15 mouse cellular contexts compared by ENCODE assay signal in the genomic region with DNA sequence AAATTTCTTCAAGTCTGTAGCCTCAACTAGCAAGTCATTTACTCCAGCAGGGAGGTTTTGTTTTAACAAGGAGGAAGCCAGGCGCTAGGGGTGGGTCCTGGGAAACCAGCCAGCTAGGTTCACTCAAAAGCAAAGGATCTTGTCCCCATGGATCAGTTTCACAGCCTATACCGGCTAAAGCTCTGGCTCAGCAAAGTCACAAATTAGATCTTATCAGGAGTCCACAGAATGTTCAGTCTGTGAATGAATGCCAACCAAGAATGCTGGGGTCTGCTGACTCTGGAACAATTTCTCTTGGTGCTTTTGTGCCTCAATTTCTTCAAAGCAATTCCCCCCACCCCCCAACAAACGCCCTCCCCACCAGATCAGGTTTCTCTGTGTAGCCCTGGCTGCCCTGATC. TPM values are rescaled to one million over a fixed set of nuclear protein-coding genes. Genes with fewer than 3 reads are reported as not detected.
DNase-seq lines count a peak whose midpoint lies in the region; ATAC-seq and TF ChIP-seq lines count a peak whose summit lies in the region.
"Had no signal": no experiment of that assay in that cellular context is flagged by ENCODE, and none has a peak within 500 bp of the region (broad histone marks: within the 10 kb centered on the region; RNA-seq: fewer than 3 reads in every experiment).

No protein-coding gene starts in this region.

- ATAC-seq in stomach, embryonic 14.5 days (ENCODE audit: insufficient number of reproducible peaks, insufficient read depth, low FRiP score, low read depth), result no peak
- no peak for ATAC-seq in stomach, postnatal 0 days (ENCODE audit: low FRiP score, low TSS enrichment)
- 0 out of 2 replicates have a peak, but pooled peaks have one; percentile 19 for ATAC-seq in limb, embryonic 14.5 days (ENCODE audit: low FRiP score, low read depth)
- no peak for ATAC-seq in midbrain, postnatal 0 days (ENCODE audit: low FRiP score)
- ATAC-seq: forebrain, embryonic 14.5 days had no signal

- H3K4me2 ChIP-seq in stomach, embryonic 14.5 days (replicated peaks; ENCODE audit: low read depth, low read length), result no peak overlapping the region
- no peak overlapping the region for H3K4me2 ChIP-seq in stomach, postnatal 0 days (replicated peaks; ENCODE audit: low read depth)
- H3K4me2 ChIP-seq in limb, embryonic 14.5 days (replicated peaks; ENCODE audit: low read depth, low read length, severe bottlenecking), result no peak overlapping the region
- no peak overlapping the region for H3K4me2 ChIP-seq in midbrain, postnatal 0 days (ENCODE audit: low read depth, low read length, poor library complexity, severe bottlenecking)
- H3K4me2 ChIP-seq: embryonic facial prominence, embryonic 12.5 days; hindbrain, embryonic 12.5 days; liver, embryonic 15.5 days had no signal

- H3K4me1 ChIP-seq in stomach, embryonic 14.5 days (ENCODE audit: control insufficient read depth, insufficient read depth, low read length), result no peaks in the 10 kb centered on the region
- no peaks in the 10 kb centered on the region; the same call in 1 of the 2 replicates for H3K4me1 ChIP-seq in stomach, postnatal 0 days (replicated peaks; ENCODE audit: control insufficient read depth, insufficient read depth)
- H3K4me1 ChIP-seq in limb, embryonic 14.5 days (ENCODE audit: control insufficient read depth, insufficient read depth, low read length), result peaks cover 8% of the 10 kb centered on the region; the same call in 1 of the 2 replicates
- H3K4me1 ChIP-seq in midbrain, postnatal 0 days (ENCODE audit: insufficient read depth, low read length), result no peaks in the 10 kb centered on the region
- H3K4me1 ChIP-seq: hindbrain, embryonic 12.5 days had no signal

- TF ChIP-seq EP300 in stomach, postnatal 0 days (optimal IDR thresholded peaks at IDR 0.05), result no peak

- peak; percentile 91 for DNase-seq in heart, adult 11 months
- no peak for DNase-seq in heart, postnatal 36 days
- no peak for DNase-seq in stomach, postnatal 0 days (ENCODE audit: low spot score)
- peak; percentile 47 for DNase-seq in limb, embryonic 14.5 days (ENCODE audit: low spot score)
- DNase-seq in cerebellum, adult 9-10 months, result no peak
- no peak for DNase-seq in right cerebral cortex, postnatal 4 days
- DNase-seq in midbrain, postnatal 0 days (ENCODE audit: low spot score), result no peak
- DNase-seq: cerebellum, adult 2 months; gastrocnemius, postnatal 25 days; thymus, adult 18-20 months had no signal

- intact Hi-C loops in heart, postnatal 36 days (cut with DNase I), result no loop called here

- TF ChIP-seq CTCF in stomach, postnatal 0 days (IDR thresholded peaks at IDR 0.05; ENCODE audit: low read depth), result no peak
- TF ChIP-seq CTCF in midbrain, postnatal 0 days (IDR thresholded peaks at IDR 0.05), result no peak

- TF ChIP-seq POLR2A in limb, embryonic 14.5 days (IDR thresholded peaks at IDR 0.05; ENCODE audit: borderline replicate concordance, extremely low read depth, insufficient read depth, insufficient read length), result no peak

- peak overlapping the region; percentile 49; the same call in 1 of the 2 replicates for H3K27ac ChIP-seq in stomach, embryonic 14.5 days (ENCODE audit: low read length)
- no peak overlapping the region; the same call in 1 of the 2 replicates for H3K27ac ChIP-seq in stomach, postnatal 0 days (replicated peaks)
- no peak overlapping the region for H3K27ac ChIP-seq in limb, embryonic 14.5 days (replicated peaks; ENCODE audit: low read depth, low read length)
- no peak overlapping the region for H3K27ac ChIP-seq in midbrain, postnatal 0 days (ENCODE audit: low read depth, low read length)
- H3K27ac ChIP-seq: embryonic facial prominence, embryonic 12.5 days; liver, embryonic 15.5 days had no signal

- H3K4me3 ChIP-seq in stomach, embryonic 14.5 days (ENCODE audit: low read depth, low read length), result no peak overlapping the region
- no peak overlapping the region for H3K4me3 ChIP-seq in stomach, postnatal 0 days (ENCODE audit: low read depth, low read length)
- no peak overlapping the region for H3K4me3 ChIP-seq in limb, embryonic 14.5 days (replicated peaks; ENCODE audit: low read length)
- no peak overlapping the region for H3K4me3 ChIP-seq in midbrain, postnatal 0 days (ENCODE audit: low read depth, low read length)
- H3K4me3 ChIP-seq: embryonic facial prominence, embryonic 12.5 days; hindbrain, embryonic 12.5 days; liver, embryonic 15.5 days had no signal

- H3K36me3 ChIP-seq in stomach, embryonic 14.5 days (ENCODE audit: control insufficient read depth, insufficient read depth, low read length), result no peaks in the 10 kb centered on the region
- no peaks in the 10 kb centered on the region for H3K36me3 ChIP-seq in stomach, postnatal 0 days (ENCODE audit: control insufficient read depth, insufficient read depth, low read length)
- no peaks in the 10 kb centered on the region for H3K36me3 ChIP-seq in limb, embryonic 14.5 days (ENCODE audit: control insufficient read depth, insufficient read depth, low read length)
- 0 out of 2 replicates have a peak, but pooled peaks cover 5% of the 10 kb centered on the region for H3K36me3 ChIP-seq in midbrain, postnatal 0 days (ENCODE audit: insufficient read depth, low read length)
- H3K36me3 ChIP-seq: embryonic facial prominence, embryonic 12.5 days; hindbrain, embryonic 12.5 days had no signal

- 20% methylated on average over 3 of the region's 3 CpGs for WGBS in stomach, embryonic 14.5 days
- 21% methylated on average over 3 of the region's 3 CpGs for WGBS in stomach, postnatal 0 days
- WGBS in limb, embryonic 14.5 days, result 14% methylated on average over 3 of the region's 3 CpGs
- 37% methylated on average over 3 of the region's 3 CpGs for WGBS in midbrain, postnatal 0 days

- no peaks in the 10 kb centered on the region for H3K27me3 ChIP-seq in stomach, embryonic 14.5 days (ENCODE audit: control insufficient read depth, insufficient read depth, low read length)
- no peaks in the 10 kb centered on the region for H3K27me3 ChIP-seq in stomach, postnatal 0 days (ENCODE audit: control insufficient read depth, insufficient read depth, low read length)
- no peaks in the 10 kb centered on the region for H3K27me3 ChIP-seq in limb, embryonic 14.5 days (ENCODE audit: control insufficient read depth, insufficient read depth, low read length)
- no peaks in the 10 kb centered on the region for H3K27me3 ChIP-seq in midbrain, postnatal 0 days (ENCODE audit: insufficient read depth, low read length)
- H3K27me3 ChIP-seq: embryonic facial prominence, embryonic 12.5 days; hindbrain, embryonic 12.5 days; liver, embryonic 15.5 days had no signal

- H3K9me3 ChIP-seq in stomach, embryonic 14.5 days (ENCODE audit: control insufficient read depth, low read depth, low read length), result no peaks in the 10 kb centered on the region
- no peaks in the 10 kb centered on the region for H3K9me3 ChIP-seq in stomach, postnatal 0 days (ENCODE audit: control insufficient read depth, low read length)
- no peaks in the 10 kb centered on the region for H3K9me3 ChIP-seq in limb, embryonic 14.5 days (ENCODE audit: control insufficient read depth, low read length)
- no peaks in the 10 kb centered on the region for H3K9me3 ChIP-seq in midbrain, postnatal 0 days (ENCODE audit: low read length)
- H3K9me3 ChIP-seq: embryonic facial prominence, embryonic 12.5 days; hindbrain, embryonic 12.5 days; liver, embryonic 15.5 days had no signal

- no peak overlapping the region for H3K9ac ChIP-seq in stomach, embryonic 14.5 days (replicated peaks; ENCODE audit: low read depth, low read length)
- no peak overlapping the region for H3K9ac ChIP-seq in stomach, postnatal 0 days (ENCODE audit: low read length)
- no peak overlapping the region for H3K9ac ChIP-seq in limb, embryonic 14.5 days (ENCODE audit: low read depth, low read length, severe bottlenecking)
- no peak overlapping the region for H3K9ac ChIP-seq in midbrain, postnatal 0 days (replicated peaks; ENCODE audit: low read length, poor library complexity, severe bottlenecking)
- H3K9ac ChIP-seq: embryonic facial prominence, embryonic 12.5 days; hindbrain, embryonic 12.5 days; liver, embryonic 15.5 days had no signal

RNA-seq across cellular contexts. Expression of a gene that starts 1.7 kb away (rescaled TPM):
- 10 to 100 TPM; 30.3 to 34.9 TPM for total RNA-seq in heart, postnatal 36 days (2021)
- 43.3 and 43.4 TPM in 2 replicates for polyA plus RNA-seq in stomach, embryonic 14.5 days (2014; fragmentation: Nextera tagmentation; extraction: Ambion mirVana)
- 12.7 and 13.2 TPM in 2 replicates for polyA plus RNA-seq in stomach, postnatal 0 days (2015; fragmentation: Nextera tagmentation; extraction: Ambion mirVana)
- 32.8 and 34.5 TPM in 2 replicates for polyA plus RNA-seq in limb, embryonic 14.5 days (2012; rRNA removed)
- polyA plus RNA-seq in limb, embryonic 14.5 days (2014; fragmentation: Nextera tagmentation; extraction: Ambion mirVana), result 42.9 and 46.4 TPM in 2 replicates
- 11.9 and 15.5 TPM in 2 replicates for total RNA-seq in midbrain, postnatal 0 days (2014; rRNA removed)
- polyA plus RNA-seq in midbrain, postnatal 0 days (2015; fragmentation: Nextera tagmentation; extraction: Ambion mirVana), result 7.4 and 8.7 TPM in 2 replicates

RNA-seq across cellular contexts. Expression of a gene that starts 24.3 kb away (rescaled TPM):
- under 1 TPM; 0.81 to 0.92 TPM for total RNA-seq in heart, postnatal 36 days (2021)
- polyA plus RNA-seq in stomach, embryonic 14.5 days (2014; fragmentation: Nextera tagmentation; extraction: Ambion mirVana), result 0.49 and 0.77 TPM in 2 replicates
- 0.23 and 0.41 TPM in 2 replicates for polyA plus RNA-seq in stomach, postnatal 0 days (2015; fragmentation: Nextera tagmentation; extraction: Ambion mirVana)
- polyA plus RNA-seq in limb, embryonic 14.5 days (2012; rRNA removed), result 1.1 TPM in 2 replicates
- 0.59 TPM in 1 of 2 replicates, not detected in the other for polyA plus RNA-seq in limb, embryonic 14.5 days (2014; fragmentation: Nextera tagmentation; extraction: Ambion mirVana)
- total RNA-seq in midbrain, postnatal 0 days (2014; rRNA removed), result 0.33 and 1.6 TPM in 2 replicates
- polyA plus RNA-seq in midbrain, postnatal 0 days (2015; fragmentation: Nextera tagmentation; extraction: Ambion mirVana), result 0.38 TPM in 1 of 2 replicates, not detected in the other
- polyA plus RNA-seq: embryonic facial prominence, embryonic 12.5 days; forebrain, embryonic 14.5 days; hindbrain, embryonic 12.5 days; liver, embryonic 15.5 days had no signal

RNA-seq across cellular contexts. Expression of a gene that starts 36.5 kb away (rescaled TPM):
- 10 to 100 TPM; 14.7 to 19.0 TPM for total RNA-seq in heart, postnatal 36 days (2021)
- polyA plus RNA-seq in stomach, embryonic 14.5 days (2014; fragmentation: Nextera tagmentation; extraction: Ambion mirVana), result 0.13 TPM in 1 of 2 replicates, not detected in the other
- 0.02 and 0.12 TPM in 2 replicates for polyA plus RNA-seq in stomach, postnatal 0 days (2015; fragmentation: Nextera tagmentation; extraction: Ambion mirVana)
- polyA plus RNA-seq in limb, embryonic 14.5 days (2012; rRNA removed), result 2.0 and 2.5 TPM in 2 replicates
- 0.15 and 0.30 TPM in 2 replicates for polyA plus RNA-seq in limb, embryonic 14.5 days (2014; fragmentation: Nextera tagmentation; extraction: Ambion mirVana)
- 0.05 TPM in 1 of 2 replicates, not detected in the other for total RNA-seq in midbrain, postnatal 0 days (2014; rRNA removed)
- polyA plus RNA-seq in midbrain, postnatal 0 days (2015; fragmentation: Nextera tagmentation; extraction: Ambion mirVana), result 0.02 TPM in 1 of 2 replicates, not detected in the other
- polyA plus RNA-seq: forebrain, embryonic 14.5 days; hindbrain, embryonic 12.5 days had no signal

Comparison
In these comparisons a context has a peak if more than half of its experiments do, and no peak if none do; other contexts are left out.
1. DNase-seq: peak in heart, adult 11 months (single experiment) and limb, embryonic 14.5 days (single experiment); none in heart, postnatal 36 days (0 of 2), stomach, postnatal 0 days (single experiment), cerebellum, adult 9-10 months (single experiment), right cerebral cortex, postnatal 4 days (single experiment) and midbrain, postnatal 0 days (single experiment).